Mouse (Mus musculus) heart, postnatal 14 days (tissue): Measurements from ENCODE around the gene Zdhhc14. TPM values are rescaled to one million over a fixed set of nuclear protein-coding genes. Genes with fewer than 3 reads are reported as not detected.

Experiments used
- DNase-seq, 2 experiments: peaks; one replicate each; pipeline ENCODE4 v3.0.0; 2021 to 2022
- intact Hi-C: fragments of 180-260 bp; cut with DNase I; formaldehyde crosslinking; loops from one replicate; pipeline ENCODE4 v1.15.1; 2025
- total RNA-seq, 2 experiments: library from RNA; stranded (reverse); gene quantifications; 2 replicates each; pipeline ENCODE4 v1.2.3; 2021

Zdhhc14 gene
- total RNA-seq, 2 experiments from 2014 or later: 4.1 to 4.4 TPM

- intact Hi-C loops: no loop called here
- no peak for DNase-seq
Measured at GRCm38 (mm10) chr17:5710320-5711104, 218.2 kb downstream of the Zdhhc14 start.

GRCm38 (mm10) chr17:5711861-5712260, 219.5 kb downstream of the Zdhhc14 start:
- DNase-seq: no peak
- intact Hi-C loops: no loop called here

- intact Hi-C loops: no loop called here
- no peak for DNase-seq
Measured at GRCm38 (mm10) chr17:5713141-5713540, 220.8 kb downstream of the Zdhhc14 start.

GRCm38 (mm10) chr17:5716912-5717311, 224.6 kb downstream of the Zdhhc14 start:
- DNase-seq: no peak
- intact Hi-C loops: no loop called here

GRCm38 (mm10) chr17:5718768-5719387, 226.5 kb downstream of the Zdhhc14 start:
- no peak for DNase-seq
- intact Hi-C loops: no loop called here

GRCm38 (mm10) chr17:5722802-5723201, 230.4 kb downstream of the Zdhhc14 start:
- DNase-seq: no peak
- intact Hi-C loops: no loop called here

GRCm38 (mm10) chr17:5723601-5724189, 231.3 kb downstream of the Zdhhc14 start:
- intact Hi-C loops: no loop called here
- no peak for DNase-seq

GRCm38 (mm10) chr17:5729587-5730125, 237.3 kb downstream of the Zdhhc14 start:
- DNase-seq: no peak
- intact Hi-C loops: loop anchor here (5.0 kb wide), 1 partner anchor 287 kb away; the partner anchor contains the start of gene Tmem242

GRCm38 (mm10) chr17:5730538-5730937, 238.2 kb downstream of the Zdhhc14 start:
- intact Hi-C loops: loop anchor here (5.0 kb wide), 1 partner anchor 288 kb away; the partner anchor contains the start of gene Tmem242
- DNase-seq: no peak

- peak; percentile 23 to 62 for DNase-seq
- intact Hi-C loops: loop anchor here (5.0 kb wide), 1 partner anchor 291 kb away; the partner anchor contains the start of gene Tmem242
Measured at GRCm38 (mm10) chr17:5733400-5733799, 241.0 kb downstream of the Zdhhc14 start.

- no peak for DNase-seq
- intact Hi-C loops: no loop called here
Measured at GRCm38 (mm10) chr17:5741061-5741460, 248.7 kb downstream of the Zdhhc14 start.

- intact Hi-C loops: no loop called here
- DNase-seq: no peak
Measured at GRCm38 (mm10) chr17:5744016-5744415, 251.7 kb downstream of the Zdhhc14 start.

GRCm38 (mm10) chr17:5746378-5746777, 254.0 kb downstream of the Zdhhc14 start:
- DNase-seq: no peak
- intact Hi-C loops: no loop called here

GRCm38 (mm10) chr17:5747539-5748500, 255.5 kb downstream of the Zdhhc14 start:
- no peak for DNase-seq
- intact Hi-C loops: no loop called here

- intact Hi-C loops: no loop called here
- DNase-seq: peak; percentile 21 to 55
Measured at GRCm38 (mm10) chr17:5748501-5748894, 256.1 kb downstream of the Zdhhc14 start.

- no peak for DNase-seq
- intact Hi-C loops: no loop called here
Measured at GRCm38 (mm10) chr17:5750278-5750677, 257.9 kb downstream of the Zdhhc14 start.

GRCm38 (mm10) chr17:5751066-5751465, 258.7 kb downstream of the Zdhhc14 start:
- no peak for DNase-seq
- intact Hi-C loops: no loop called here

GRCm38 (mm10) chr17:5752322-5752715, 260.0 kb downstream of the Zdhhc14 start:
- intact Hi-C loops: no loop called here

GRCm38 (mm10) chr17:5752716-5753585, 260.6 kb downstream of the Zdhhc14 start:
- peak; percentile 83 to 90 for DNase-seq
- intact Hi-C loops: loop anchor here (1.0 kb wide), 1 partner anchor 313 kb away; the partner anchor contains the start of gene Tmem242

More at GRCm38 (mm10) chr17:5752322-5752715, 260.0 kb downstream of the Zdhhc14 start:
- DNase-seq: no peak
